Mouse (Mus musculus) left cerebral cortex, adult 9 months (tissue): ENCODE data around the gene Nup133.

Experiments
- DNase-seq, 2 experiments: peaks; one replicate each; pipeline ENCODE4 v3.0.0; 2022; ENCODE audit warnings: low spot score in 2 of 2

Gene Nup133

GRCm38 (mm10) chr8:123887956-123888355 lies 61.1 kb downstream of the Nup133 start:
- no peak for DNase-seq

- DNase-seq: no peak
Measured at GRCm38 (mm10) chr8:123887163-123887562, 61.9 kb downstream of the Nup133 start.

GRCm38 (mm10) chr8:123884721-123885565 lies 64.1 kb downstream of the Nup133 start:
- peak; percentile 86 to 88 for DNase-seq

- no peak for DNase-seq
Measured at GRCm38 (mm10) chr8:123883094-123883493, 66.0 kb downstream of the Nup133 start.

- no peak for DNase-seq
Measured at GRCm38 (mm10) chr8:123882412-123882811, 66.7 kb downstream of the Nup133 start.

GRCm38 (mm10) chr8:123880821-123881350 lies 68.2 kb downstream of the Nup133 start:
- DNase-seq: no peak

GRCm38 (mm10) chr8:123880271-123880670 lies 68.8 kb downstream of the Nup133 start:
- peak; percentile 71 to 89 for DNase-seq

GRCm38 (mm10) chr8:123877865-123878264 lies 71.2 kb downstream of the Nup133 start:
- DNase-seq: peak in 1 of 2 experiments; percentile 52

GRCm38 (mm10) chr8:123874324-123874723 lies 74.7 kb downstream of the Nup133 start:
- DNase-seq: peak in 1 of 2 experiments; percentile 72

GRCm38 (mm10) chr8:123873364-123873763 lies 75.7 kb downstream of the Nup133 start:
- DNase-seq: no peak

- no peak for DNase-seq
Measured at GRCm38 (mm10) chr8:123872048-123872447, 77.0 kb downstream of the Nup133 start.

GRCm38 (mm10) chr8:123866971-123867370 lies 82.1 kb downstream of the Nup133 start:
- no peak for DNase-seq

GRCm38 (mm10) chr8:123865786-123866185 lies 83.3 kb downstream of the Nup133 start:
- no peak for DNase-seq

- DNase-seq: no peak
Measured at GRCm38 (mm10) chr8:123860386-123860785, 88.7 kb downstream of the Nup133 start.

- DNase-seq: no peak
Measured at GRCm38 (mm10) chr8:123859648-123860259, 89.3 kb downstream of the Nup133 start, which contains the start of gene Ccsap. TSS of gene Ccsap (minus strand) at chr8:123860209.

- peak; percentile 80 to 91 for DNase-seq
Measured at GRCm38 (mm10) chr8:123858941-123859647, 90.0 kb downstream of the Nup133 start.

- DNase-seq: no peak
Measured at GRCm38 (mm10) chr8:123858574-123858940, 90.5 kb downstream of the Nup133 start.

- no peak for DNase-seq
Measured at GRCm38 (mm10) chr8:123857361-123857760, 91.7 kb downstream of the Nup133 start.

- DNase-seq: no peak
Measured at GRCm38 (mm10) chr8:123854733-123855475, 94.2 kb downstream of the Nup133 start.

- DNase-seq: no peak
Measured at GRCm38 (mm10) chr8:123854252-123854651, 94.8 kb downstream of the Nup133 start.

GRCm38 (mm10) chr8:123851590-123851989 lies 97.5 kb downstream of the Nup133 start:
- no peak for DNase-seq
